Mouse (Mus musculus): ENCODE measurements at regions not wholly inside any gene's neighbourhood (a gene's known extent, or its start where the extent isn't known, plus 50 kb on each side); places are given as distances from the start of the nearest gene placed in this dataset.

- no peak overlapping the region for H3K27ac ChIP-seq (ENCODE audit: insufficient read depth, low read length)
- no peaks in the 10 kb centered on the region for H3K36me3 ChIP-seq (ENCODE audit: control insufficient read depth, insufficient read depth, low read length, poor library complexity, severe bottlenecking)
- no peaks in the 10 kb centered on the region for H3K27me3 ChIP-seq (ENCODE audit: control insufficient read depth, insufficient read depth, low read length, poor library complexity, severe bottlenecking)
- H3K4me1 ChIP-seq (ENCODE audit: control insufficient read depth, insufficient read depth, low read length), result no peaks in the 10 kb centered on the region
- TF ChIP-seq CTCF (IDR thresholded peaks at IDR 0.05; ENCODE audit: low read depth, low read length) (no peak), EP300 (IDR thresholded peaks at IDR 0.05; ENCODE audit: insufficient read depth, low read depth, low read length) (no peak), POLR2A (IDR thresholded peaks at IDR 0.05; ENCODE audit: insufficient read depth, low read length) (no peak)
- no peak overlapping the region for H3K4me3 ChIP-seq (ENCODE audit: low read depth, low read length)
- H3K9me3 ChIP-seq (replicated peaks; ENCODE audit: control insufficient read depth, insufficient read depth, low read length, poor library complexity, severe bottlenecking), result no peaks in the 10 kb centered on the region
- no peak overlapping the region for H3K9ac ChIP-seq (ENCODE audit: low read depth, poor library complexity, severe bottlenecking)
These were observed 324.9 kb downstream of the Fat4 start for GRCm38 (mm10) chr3:39211670-39212069.

- H3K27me3 ChIP-seq (ENCODE audit: control insufficient read depth, insufficient read depth, low read length, poor library complexity, severe bottlenecking), result no peaks in the 10 kb centered on the region
- TF ChIP-seq EP300 (IDR thresholded peaks at IDR 0.05; ENCODE audit: insufficient read depth, low read depth, low read length) (peak; percentile 32; the same call in 1 of the 2 replicates), POLR2A (IDR thresholded peaks at IDR 0.05; ENCODE audit: insufficient read depth, low read length) (no peak), CTCF (IDR thresholded peaks at IDR 0.05; ENCODE audit: low read depth, low read length) (no peak)
- H3K4me3 ChIP-seq (ENCODE audit: low read depth, low read length), result no peak overlapping the region
- H3K36me3 ChIP-seq (ENCODE audit: control insufficient read depth, insufficient read depth, low read length, poor library complexity, severe bottlenecking), result no peaks in the 10 kb centered on the region
- H3K27ac ChIP-seq (ENCODE audit: insufficient read depth, low read length), result peak overlapping the region; percentile 51
- H3K9me3 ChIP-seq (replicated peaks; ENCODE audit: control insufficient read depth, insufficient read depth, low read length, poor library complexity, severe bottlenecking), result no peaks in the 10 kb centered on the region
- no peaks in the 10 kb centered on the region for H3K4me1 ChIP-seq (ENCODE audit: control insufficient read depth, insufficient read depth, low read length)
- no peak overlapping the region for H3K9ac ChIP-seq (ENCODE audit: low read depth, poor library complexity, severe bottlenecking)
These were observed 333.4 kb downstream of the Fat4 start for GRCm38 (mm10) chr3:39220011-39220706.

- Histone ChIP-seq H3K27ac (ENCODE audit: insufficient read depth, low read length) (no peak overlapping the region), H3K36me3 (ENCODE audit: control insufficient read depth, insufficient read depth, low read length, poor library complexity, severe bottlenecking) (no peaks in the 10 kb centered on the region)
These were observed 333.9 kb downstream of the Fat4 start for GRCm38 (mm10) chr3:39220707-39221034.

GRCm38 (mm10) chr3:39222059-39222458 is 335.3 kb downstream of the Fat4 start:
- no peaks in the 10 kb centered on the region for H3K4me1 ChIP-seq (ENCODE audit: control insufficient read depth, insufficient read depth, low read length)
- H3K36me3 ChIP-seq (ENCODE audit: control insufficient read depth, insufficient read depth, low read length, poor library complexity, severe bottlenecking), result no peaks in the 10 kb centered on the region
- H3K27me3 ChIP-seq (ENCODE audit: control insufficient read depth, insufficient read depth, low read length, poor library complexity, severe bottlenecking), result no peaks in the 10 kb centered on the region
- no peaks in the 10 kb centered on the region for H3K9me3 ChIP-seq (replicated peaks; ENCODE audit: control insufficient read depth, insufficient read depth, low read length, poor library complexity, severe bottlenecking)
- no peak overlapping the region for H3K9ac ChIP-seq (ENCODE audit: low read depth, poor library complexity, severe bottlenecking)
- H3K4me3 ChIP-seq (ENCODE audit: low read depth, low read length), result no peak overlapping the region
- H3K27ac ChIP-seq (ENCODE audit: insufficient read depth, low read length), result no peak overlapping the region
- TF ChIP-seq CTCF (IDR thresholded peaks at IDR 0.05; ENCODE audit: low read depth, low read length) (no peak), POLR2A (IDR thresholded peaks at IDR 0.05; ENCODE audit: insufficient read depth, low read length) (no peak), EP300 (IDR thresholded peaks at IDR 0.05; ENCODE audit: insufficient read depth, low read depth, low read length) (no peak)

More at GRCm38 (mm10) chr3:39220707-39221034, 333.9 kb downstream of the Fat4 start:
- TF ChIP-seq CTCF (IDR thresholded peaks at IDR 0.05; ENCODE audit: low read depth, low read length), result no peak
- TF ChIP-seq POLR2A (IDR thresholded peaks at IDR 0.05; ENCODE audit: insufficient read depth, low read length), result no peak
- TF ChIP-seq EP300 (IDR thresholded peaks at IDR 0.05; ENCODE audit: insufficient read depth, low read depth, low read length), result no peak
- H3K9me3 ChIP-seq (replicated peaks; ENCODE audit: control insufficient read depth, insufficient read depth, low read length, poor library complexity, severe bottlenecking), result no peaks in the 10 kb centered on the region
- H3K27me3 ChIP-seq (ENCODE audit: control insufficient read depth, insufficient read depth, low read length, poor library complexity, severe bottlenecking), result no peaks in the 10 kb centered on the region
- no peak overlapping the region for H3K9ac ChIP-seq (ENCODE audit: low read depth, poor library complexity, severe bottlenecking)
- H3K4me3 ChIP-seq (ENCODE audit: low read depth, low read length), result no peak overlapping the region
- H3K4me1 ChIP-seq (ENCODE audit: control insufficient read depth, insufficient read depth, low read length), result no peaks in the 10 kb centered on the region

GRCm38 (mm10) chr3:39234921-39235320 is 348.2 kb downstream of the Fat4 start:
- Histone ChIP-seq H3K36me3 (ENCODE audit: control insufficient read depth, insufficient read depth, low read length, poor library complexity, severe bottlenecking) (no peaks in the 10 kb centered on the region), H3K9ac (ENCODE audit: low read depth, poor library complexity, severe bottlenecking) (no peak overlapping the region), H3K4me3 (ENCODE audit: low read depth, low read length) (no peak overlapping the region), H3K27me3 (ENCODE audit: control insufficient read depth, insufficient read depth, low read length, poor library complexity, severe bottlenecking) (no peaks in the 10 kb centered on the region), H3K4me1 (ENCODE audit: control insufficient read depth, insufficient read depth, low read length) (no peaks in the 10 kb centered on the region), H3K27ac (ENCODE audit: insufficient read depth, low read length) (no peak overlapping the region), H3K9me3 (replicated peaks; ENCODE audit: control insufficient read depth, insufficient read depth, low read length, poor library complexity, severe bottlenecking) (no peaks in the 10 kb centered on the region)
- TF ChIP-seq EP300 (IDR thresholded peaks at IDR 0.05; ENCODE audit: insufficient read depth, low read depth, low read length) (no peak), POLR2A (IDR thresholded peaks at IDR 0.05; ENCODE audit: insufficient read depth, low read length) (no peak), CTCF (IDR thresholded peaks at IDR 0.05; ENCODE audit: low read depth, low read length) (no peak)

GRCm38 (mm10) chr3:39248712-39249111 is 362.0 kb downstream of the Fat4 start:
- H3K4me3 ChIP-seq (ENCODE audit: low read depth, low read length), result no peak overlapping the region
- H3K27me3 ChIP-seq (ENCODE audit: control insufficient read depth, insufficient read depth, low read length, poor library complexity, severe bottlenecking), result no peaks in the 10 kb centered on the region
- H3K9me3 ChIP-seq (replicated peaks; ENCODE audit: control insufficient read depth, insufficient read depth, low read length, poor library complexity, severe bottlenecking), result no peaks in the 10 kb centered on the region
- no peaks in the 10 kb centered on the region for H3K36me3 ChIP-seq (ENCODE audit: control insufficient read depth, insufficient read depth, low read length, poor library complexity, severe bottlenecking)
- H3K9ac ChIP-seq (ENCODE audit: low read depth, poor library complexity, severe bottlenecking), result no peak overlapping the region
- TF ChIP-seq EP300 (IDR thresholded peaks at IDR 0.05; ENCODE audit: insufficient read depth, low read depth, low read length), result no peak
- TF ChIP-seq CTCF (IDR thresholded peaks at IDR 0.05; ENCODE audit: low read depth, low read length), result no peak
- no peak for TF ChIP-seq POLR2A (IDR thresholded peaks at IDR 0.05; ENCODE audit: insufficient read depth, low read length)
- no peaks in the 10 kb centered on the region for H3K4me1 ChIP-seq (ENCODE audit: control insufficient read depth, insufficient read depth, low read length)
- no peak overlapping the region for H3K27ac ChIP-seq (ENCODE audit: insufficient read depth, low read length)
